Mouse (Mus musculus) kidney, postnatal 0 days (tissue): ENCODE measurements around the gene Crebzf. TPM values are rescaled to one million over a fixed set of nuclear protein-coding genes. Genes with fewer than 3 reads are reported as not detected.

Experiments
- ATAC-seq: fragments of 200-750 bp; cut with Nextera tagmentation; replicated peaks from 2 replicates; pipeline ENCODE4 v1.8.0; 2017; ENCODE audit warnings: low read depth, moderate number of reproducible peaks, moderate TSS enrichment, moderate library complexity; ENCODE audit not compliant: low FRiP score
- DNase-seq: peaks from one replicate; pipeline ENCODE4 v3.0.0-alpha.2; 2016; ENCODE audit warnings: low spot score
- H3K27ac ChIP-seq: fragments of 300-500 bp; sonication (generic); 2 replicates; pipeline ENCODE4 v1.5.1; 2014; ENCODE audit warnings: mild to moderate bottlenecking
- H3K27me3 ChIP-seq: fragments of 300-500 bp; sonication (generic); 2 replicates; pipeline ENCODE4 v1.6.1; 2014; ENCODE audit warnings: low read length, mixed read lengths; ENCODE audit not compliant: insufficient read depth
- H3K36me3 ChIP-seq: fragments of 300-500 bp; sonication (generic); 2 replicates; pipeline ENCODE4 v1.6.1; 2014; ENCODE audit warnings: low read length, mixed read lengths; ENCODE audit not compliant: insufficient read depth
- H3K4me1 ChIP-seq: fragments of 300-500 bp; sonication (generic); replicated peaks from 2 replicates; pipeline ENCODE4 v1.6.1; 2014; ENCODE audit warnings: antibody characterized with exemption, low read length, mixed read lengths; ENCODE audit not compliant: insufficient read depth
- H3K4me2 ChIP-seq: fragments of 300-500 bp; sonication (generic); 2 replicates; pipeline ENCODE4 v1.6.1; 2014; ENCODE audit warnings: mild to moderate bottlenecking, low read length, moderate library complexity, mixed read lengths
- H3K4me3 ChIP-seq: fragments of 300-500 bp; sonication (generic); replicated peaks from 2 replicates; pipeline ENCODE4 v1.5.1; 2014; ENCODE audit warnings: low read depth, low read length
- H3K9ac ChIP-seq: fragments of 300-500 bp; sonication (generic); 2 replicates; pipeline ENCODE4 v1.6.1; 2014; ENCODE audit warnings: low read depth, low read length
- H3K9me3 ChIP-seq: fragments of 300-500 bp; sonication (generic); replicated peaks from 2 replicates; pipeline ENCODE4 v1.6.1; 2016; ENCODE audit warnings: low read length, inconsistent platforms, mixed read lengths
- CTCF ChIP-seq: IDR thresholded peaks from 2 replicates; pipeline ENCODE4 v1.5.1; 2016; ENCODE audit warnings: antibody characterized with exemption, low read depth, mild to moderate bottlenecking, moderate library complexity
- WGBS: fragments of 180-500 bp; shearing (Covaris S2); extraction: QIAGEN DNeasy Blood & Tissue Kit; methylation state at CpG from one replicate; pipeline ENCODE4 v1.1.7; 2014; 5-methylcytosine and 5-hydroxymethylcytosine counted together
- polyA plus RNA-seq: library from polyadenylated mRNA; unstranded; fragments of >200 nt; fragmentation: Nextera tagmentation; extraction: Ambion mirVana; gene quantifications from 2 replicates; pipeline ENCODE4 v1.2.1, GENCODE M21; 2015

The Crebzf gene
- polyA plus RNA-seq, 1 experiment from 2014 or later = 41.5 TPM

GRCm38 (mm10) chr7:90475793-90476312, 33.3 kb downstream of the Crebzf start, which contains the start of gene Tmem126b:
TSS of gene Tmem126b (minus strand) at chr7:90476001.
- ATAC-seq = peak; percentile 100
- H3K27me3 ChIP-seq = 0 out of 2 replicates have a peak, but pooled peaks cover 4% of the 10 kb centered on the region

GRCm38 (mm10) chr7:90476313-90477245, 34.0 kb downstream of the Crebzf start, which contains the start of gene Dlg2:
TSS of gene Dlg2 (plus strand) at chr7:90476672.
- WGBS = under 1% methylated on average over 32 of the region's 32 CpGs
- H3K27ac ChIP-seq = peak within 1 kb of the TSS; percentile 42; the same call in 1 of the 2 replicates

More at GRCm38 (mm10) chr7:90475793-90476312, 33.3 kb downstream of the Crebzf start, which contains the start of gene Tmem126b:
- TF ChIP-seq CTCF = no peak
- whole genome bisulfite sequencing = under 1% methylated on average over 36 of the region's 36 CpGs
- Histone ChIP-seq H3K9me3 (no peaks in the 10 kb centered on the region), H3K4me1 (peaks cover 5% of the 10 kb centered on the region; the same call in 1 of the 2 replicates), H3K27ac (peak within 1 kb of the TSS; percentile 42; the same call in 1 of the 2 replicates), H3K4me3 (peak within 1 kb of the TSS; percentile 68), H3K36me3 (no peaks in the 10 kb centered on the region), H3K9ac (peak within 1 kb of the TSS; percentile 67), H3K4me2 (peak within 1 kb of the TSS; percentile 93)
- peak; percentile 97 for DNase-seq

GRCm38 (mm10) chr7:90482607-90483006, 40.1 kb downstream of the Crebzf start:
- Histone ChIP-seq H3K9me3 (no peaks in the 10 kb centered on the region), H3K4me3 (no peak overlapping the region), H3K4me1 (no peaks in the 10 kb centered on the region), H3K27me3 (0 out of 2 replicates have a peak, but pooled peaks cover 4% of the 10 kb centered on the region), H3K27ac (no peak overlapping the region), H3K9ac (no peak overlapping the region), H3K4me2 (no peak overlapping the region), H3K36me3 (no peaks in the 10 kb centered on the region)
- DNase-seq = no peak
- 95% methylated on average over 2 of the region's 2 CpGs for WGBS
- TF ChIP-seq CTCF = no peak
- ATAC-seq = no peak

More at GRCm38 (mm10) chr7:90476313-90477245, 34.0 kb downstream of the Crebzf start, which contains the start of gene Dlg2:
- no peak for TF ChIP-seq CTCF
- Histone ChIP-seq H3K36me3 (no peaks in the 10 kb centered on the region), H3K4me3 (peak within 1 kb of the TSS; percentile 68), H3K27me3 (0 out of 2 replicates have a peak, but pooled peaks cover 4% of the 10 kb centered on the region), H3K4me2 (peak within 1 kb of the TSS; percentile 93), H3K4me1 (peaks cover 5% of the 10 kb centered on the region; the same call in 1 of the 2 replicates), H3K9me3 (no peaks in the 10 kb centered on the region), H3K9ac (peak within 1 kb of the TSS; percentile 67)
- no peak for DNase-seq
- ATAC-seq = peak; percentile 29; the same call in 1 of the 2 replicates

Other genes starting within 250 kb of the Crebzf start
- not detected in 2 replicates for gene Ccdc83, start 177.0 kb upstream of the Crebzf start, polyA plus RNA-seq
- 14.9 and 16.5 TPM in 2 replicates for gene Sytl2, start 140.5 kb upstream of the Crebzf start, polyA plus RNA-seq
- 1.0 and 1.6 TPM in 2 replicates for gene Ccdc89, start 16.2 kb upstream of the Crebzf start, polyA plus RNA-seq
- gene Tmem126a, start 14.5 kb downstream of the Crebzf start, polyA plus RNA-seq = 144 TPM in 2 replicates
- 34.0 and 34.8 TPM in 2 replicates for gene Tmem126b, start 33.3 kb downstream of the Crebzf start, polyA plus RNA-seq
- gene Dlg2, start 33.9 kb downstream of the Crebzf start, polyA plus RNA-seq = 0.77 and 0.87 TPM in 2 replicates